Mouse (Mus musculus) kidney, postnatal 0 days (tissue): ENCODE results near the gene Birc7. TPM values are rescaled to one million over a fixed set of nuclear protein-coding genes. Genes with fewer than 3 reads are reported as not detected.

Source experiments
- ATAC-seq: fragments of 200-750 bp; cut with Nextera tagmentation; replicated peaks from 2 replicates; pipeline ENCODE4 v1.8.0; 2017; ENCODE audit warnings: low read depth, moderate number of reproducible peaks, moderate TSS enrichment, moderate library complexity; ENCODE audit not compliant: low FRiP score
- DNase-seq: peaks from one replicate; pipeline ENCODE4 v3.0.0-alpha.2; 2016; ENCODE audit warnings: low spot score
- H3K27ac ChIP-seq: fragments of 300-500 bp; sonication (generic); 2 replicates; pipeline ENCODE4 v1.5.1; 2014; ENCODE audit warnings: mild to moderate bottlenecking
- H3K27me3 ChIP-seq: fragments of 300-500 bp; sonication (generic); 2 replicates; pipeline ENCODE4 v1.6.1; 2014; ENCODE audit warnings: low read length, mixed read lengths; ENCODE audit not compliant: insufficient read depth
- H3K36me3 ChIP-seq: fragments of 300-500 bp; sonication (generic); 2 replicates; pipeline ENCODE4 v1.6.1; 2014; ENCODE audit warnings: low read length, mixed read lengths; ENCODE audit not compliant: insufficient read depth
- H3K4me1 ChIP-seq: fragments of 300-500 bp; sonication (generic); replicated peaks from 2 replicates; pipeline ENCODE4 v1.6.1; 2014; ENCODE audit warnings: antibody characterized with exemption, low read length, mixed read lengths; ENCODE audit not compliant: insufficient read depth
- H3K4me2 ChIP-seq: fragments of 300-500 bp; sonication (generic); 2 replicates; pipeline ENCODE4 v1.6.1; 2014; ENCODE audit warnings: mild to moderate bottlenecking, low read length, moderate library complexity, mixed read lengths
- H3K4me3 ChIP-seq: fragments of 300-500 bp; sonication (generic); replicated peaks from 2 replicates; pipeline ENCODE4 v1.5.1; 2014; ENCODE audit warnings: low read depth, low read length
- H3K9ac ChIP-seq: fragments of 300-500 bp; sonication (generic); 2 replicates; pipeline ENCODE4 v1.6.1; 2014; ENCODE audit warnings: low read depth, low read length
- H3K9me3 ChIP-seq: fragments of 300-500 bp; sonication (generic); replicated peaks from 2 replicates; pipeline ENCODE4 v1.6.1; 2016; ENCODE audit warnings: low read length, inconsistent platforms, mixed read lengths
- CTCF ChIP-seq: IDR thresholded peaks from 2 replicates; pipeline ENCODE4 v1.5.1; 2016; ENCODE audit warnings: antibody characterized with exemption, low read depth, mild to moderate bottlenecking, moderate library complexity
- WGBS: fragments of 180-500 bp; shearing (Covaris S2); extraction: QIAGEN DNeasy Blood & Tissue Kit; methylation state at CpG from one replicate; pipeline ENCODE4 v1.1.7; 2014; 5-methylcytosine and 5-hydroxymethylcytosine counted together
- polyA plus RNA-seq: library from polyadenylated mRNA; unstranded; fragments of >200 nt; fragmentation: Nextera tagmentation; extraction: Ambion mirVana; gene quantifications from 2 replicates; pipeline ENCODE4 v1.2.1, GENCODE M21; 2015

Gene Birc7
- polyA plus RNA-seq: not detected in 2 replicates

DNA sequence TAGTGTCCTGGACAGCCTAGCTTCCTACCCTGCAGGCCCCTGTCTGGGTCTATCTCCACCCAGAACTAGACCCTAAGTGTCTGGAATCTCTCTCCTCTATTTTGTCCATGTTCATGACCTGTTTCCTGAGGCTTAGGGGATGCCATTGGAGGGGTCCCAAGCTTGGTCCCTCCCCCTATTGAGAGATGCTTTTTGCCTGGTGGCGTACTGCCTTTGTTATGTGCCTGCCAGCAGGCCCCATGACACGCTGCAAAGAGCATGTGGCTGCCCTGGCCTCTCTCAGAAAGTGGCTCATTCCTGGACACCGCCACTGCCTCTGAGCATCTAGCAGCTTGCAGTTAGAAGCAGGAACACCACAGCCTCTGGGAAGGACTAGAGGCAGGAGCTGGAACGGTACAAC, at the start of gene Birc7:
Gene Birc7, plus strand, starts transcription at position 301 of the 400 bp plus-strand sequence.
- no peak for DNase-seq
- no peak for ATAC-seq
- no peak within 1 kb of the TSS for H3K9ac ChIP-seq
- H3K4me3 ChIP-seq: no peak within 1 kb of the TSS
- no peaks in the 10 kb centered on the region for H3K27me3 ChIP-seq
- no peaks in the 10 kb centered on the region for H3K36me3 ChIP-seq
- H3K4me1 ChIP-seq: no peaks in the 10 kb centered on the region
- 62% methylated on average over 4 of the region's 4 CpGs for WGBS
- no peak for TF ChIP-seq CTCF
- H3K4me2 ChIP-seq: no peak within 1 kb of the TSS
- H3K9me3 ChIP-seq: no peaks in the 10 kb centered on the region
- H3K27ac ChIP-seq: no peak within 1 kb of the TSS

DNA sequence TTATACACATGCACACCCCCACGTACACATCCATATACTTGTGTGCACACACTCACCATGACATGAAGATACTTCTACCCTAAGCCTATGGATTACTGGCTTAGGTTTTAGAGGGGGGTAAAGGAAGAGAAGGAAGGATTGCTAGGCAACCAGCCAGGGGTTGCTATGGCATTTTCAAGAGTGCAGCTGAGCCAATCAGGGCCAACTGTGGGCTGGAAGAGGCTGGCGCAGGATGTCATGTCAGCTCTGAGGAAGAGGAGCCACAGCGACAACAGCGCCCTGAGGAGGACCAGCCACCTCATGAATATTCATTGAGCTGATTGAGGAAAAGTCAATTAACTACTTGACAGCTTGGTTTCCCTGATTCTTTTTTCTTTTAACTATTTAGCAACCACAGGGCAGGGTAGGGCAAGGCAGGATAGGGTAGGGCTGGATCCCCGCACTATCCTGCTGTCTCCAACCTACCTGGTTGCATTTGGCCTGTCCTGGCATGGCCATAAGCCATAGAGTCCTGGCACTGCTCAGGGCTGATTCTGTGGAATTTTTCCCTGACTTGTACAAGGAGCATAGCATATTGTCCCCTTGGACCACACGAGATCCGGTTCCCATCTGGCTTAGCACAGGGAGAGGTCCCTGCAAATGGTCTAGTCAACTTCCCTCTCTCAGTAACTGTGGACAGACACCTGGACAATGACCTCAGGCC, 49.3 kb upstream of the Birc7 start:
- Histone ChIP-seq H3K36me3 (no peaks in the 10 kb centered on the region), H3K27me3 (no peaks in the 10 kb centered on the region), H3K4me2 (no peak overlapping the region), H3K4me3 (no peak overlapping the region), H3K9ac (no peak overlapping the region), H3K27ac (no peak overlapping the region), H3K9me3 (no peaks in the 10 kb centered on the region), H3K4me1 (no peaks in the 10 kb centered on the region)
- 69% methylated on average over 7 of the region's 7 CpGs for WGBS
- TF ChIP-seq CTCF: no peak
- no peak for DNase-seq
- ATAC-seq: no peak

DNA sequence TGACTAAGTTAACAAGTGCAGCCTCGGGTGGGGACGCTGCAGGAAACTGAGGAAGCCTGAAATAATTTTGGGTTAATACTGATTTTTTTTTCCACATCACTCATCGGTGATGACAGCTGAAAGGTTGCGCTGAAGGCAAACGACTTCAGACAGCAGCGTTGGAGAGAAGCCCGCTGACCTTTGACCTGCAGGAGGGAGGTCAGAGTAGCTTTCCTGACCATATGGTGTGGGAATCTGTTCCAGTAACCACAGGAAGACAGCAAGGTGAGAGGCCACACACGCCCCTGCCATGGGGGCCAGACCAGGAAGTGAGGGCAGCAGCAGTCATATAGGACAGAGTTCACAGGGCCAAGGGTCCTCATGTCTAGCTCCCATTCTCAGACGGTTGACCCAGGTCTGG, 47.5 kb upstream of the Birc7 start:
- Histone ChIP-seq H3K27ac (no peak overlapping the region), H3K4me1 (no peaks in the 10 kb centered on the region), H3K4me3 (no peak overlapping the region), H3K27me3 (no peaks in the 10 kb centered on the region), H3K9ac (no peak overlapping the region), H3K4me2 (no peak overlapping the region), H3K36me3 (no peaks in the 10 kb centered on the region), H3K9me3 (no peaks in the 10 kb centered on the region)
- TF ChIP-seq CTCF: no peak
- WGBS: 37% methylated on average over 9 of the region's 9 CpGs
- DNase-seq (no peak), ATAC-seq (no peak)

DNA sequence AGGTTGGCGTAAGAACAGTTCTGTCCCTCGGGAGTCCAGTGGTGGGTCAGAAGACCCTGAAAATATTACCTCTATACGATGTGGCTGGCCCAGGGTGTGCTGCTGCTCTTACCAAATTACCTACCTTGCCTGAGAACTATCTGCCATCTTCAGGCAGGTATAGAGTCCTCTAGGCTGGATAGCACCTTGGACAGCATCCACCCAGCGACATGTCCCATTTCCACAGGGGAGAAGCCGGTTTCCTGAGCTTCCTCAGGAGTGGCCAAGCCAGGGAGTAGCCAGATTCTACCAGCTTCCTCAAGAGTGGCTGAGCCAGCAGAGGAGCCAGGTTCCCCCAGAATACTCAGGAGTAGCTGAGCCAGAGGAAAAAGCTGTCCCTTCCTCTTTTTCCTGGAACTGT, 43.6 kb upstream of the Birc7 start:
- DNase-seq: no peak
- H3K4me1 ChIP-seq: 0 out of 2 replicates have a peak, but pooled peaks cover 3% of the 10 kb centered on the region
- 62% methylated on average over 5 of the region's 5 CpGs for WGBS

DNA sequence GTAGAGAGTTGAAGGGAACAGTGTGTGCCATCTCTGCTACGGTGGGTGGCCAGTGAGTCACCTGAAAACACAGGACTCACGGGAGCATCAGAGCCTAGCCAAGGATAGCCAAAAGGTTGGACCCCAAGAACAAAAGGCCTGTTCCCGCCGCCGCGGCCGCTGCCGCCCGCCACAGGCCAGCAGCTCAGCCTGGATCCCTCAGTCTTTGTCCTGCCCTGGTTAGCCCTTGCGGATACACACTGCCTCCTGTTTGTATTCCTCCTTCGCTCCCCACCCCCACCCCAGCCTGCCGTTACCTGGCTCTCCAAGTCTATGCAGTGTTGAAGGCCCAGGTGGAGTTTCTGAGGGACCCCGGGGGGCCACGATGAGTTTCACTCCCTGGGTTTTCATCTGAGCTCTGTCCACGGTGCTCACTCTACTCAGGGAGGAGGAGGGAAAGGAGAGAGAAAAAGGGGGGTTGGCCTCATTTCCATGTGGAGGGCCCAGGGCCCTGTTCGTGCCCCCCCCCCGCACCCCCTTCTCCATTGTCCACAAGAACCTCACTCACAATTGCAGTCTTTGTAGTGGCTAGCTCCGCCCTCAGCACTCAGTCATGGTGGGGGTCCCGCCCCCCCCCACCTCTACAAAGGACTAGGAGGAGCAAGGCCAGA, 39.4 kb upstream of the Birc7 start:
- TF ChIP-seq CTCF: no peak
- H3K36me3 ChIP-seq: no peaks in the 10 kb centered on the region
- H3K4me2 ChIP-seq: no peak overlapping the region
- H3K4me3 ChIP-seq: no peak overlapping the region
- no peak for ATAC-seq
- DNase-seq: no peak
- peaks cover 53% of the 10 kb centered on the region for H3K27me3 ChIP-seq
- 12% methylated on average over 19 of the region's 19 CpGs for WGBS
- no peak overlapping the region for H3K27ac ChIP-seq
- no peaks in the 10 kb centered on the region for H3K9me3 ChIP-seq
- peaks cover 24% of the 10 kb centered on the region for H3K4me1 ChIP-seq
- H3K9ac ChIP-seq: no peak overlapping the region

More for the DNA sequence above, 43.6 kb upstream of the Birc7 start:
- no peak for ATAC-seq
- no peaks in the 10 kb centered on the region for H3K9me3 ChIP-seq
- H3K9ac ChIP-seq: no peak overlapping the region
- no peak overlapping the region for H3K27ac ChIP-seq
- H3K27me3 ChIP-seq: peaks cover 12% of the 10 kb centered on the region
- TF ChIP-seq CTCF: no peak
- H3K4me3 ChIP-seq: no peak overlapping the region
- H3K36me3 ChIP-seq: no peaks in the 10 kb centered on the region
- H3K4me2 ChIP-seq: no peak overlapping the region

DNA sequence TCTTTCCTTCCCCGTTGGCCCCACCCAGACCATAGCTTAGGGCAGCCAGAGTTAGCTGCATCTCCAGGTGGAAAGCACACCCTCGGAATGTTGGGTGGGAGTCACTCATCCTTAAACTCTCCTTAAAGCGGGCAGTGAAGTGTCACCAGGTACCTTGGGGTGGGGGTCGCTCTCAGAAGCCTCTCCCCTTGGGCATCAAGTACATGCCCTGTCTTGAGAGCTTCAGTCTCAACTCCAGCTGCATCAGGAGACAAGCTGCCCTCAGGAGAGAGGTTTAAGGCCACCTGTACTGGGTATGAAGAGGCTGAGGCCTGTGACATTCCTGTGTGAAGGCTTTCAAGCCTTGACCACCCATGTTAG, 38.9 kb upstream of the Birc7 start:
- peaks cover 59% of the 10 kb centered on the region for H3K27me3 ChIP-seq
- H3K9ac ChIP-seq: no peak overlapping the region
- DNase-seq (no peak), ATAC-seq (no peak)
- no peaks in the 10 kb centered on the region for H3K9me3 ChIP-seq
- TF ChIP-seq CTCF: no peak
- 16% methylated on average over 4 of the region's 4 CpGs for WGBS
- peaks cover 24% of the 10 kb centered on the region for H3K4me1 ChIP-seq
- no peaks in the 10 kb centered on the region for H3K36me3 ChIP-seq
- no peak overlapping the region for H3K4me2 ChIP-seq
- no peak overlapping the region for H3K27ac ChIP-seq
- no peak overlapping the region for H3K4me3 ChIP-seq
